Mouse (Mus musculus): ENCODE data around the gene Snrnp25. TPM values are rescaled to one million over a fixed set of nuclear protein-coding genes. Genes with fewer than 3 reads are reported as not detected.

Gene Snrnp25
- total and polyA plus RNA-seq, 3 experiments = 130 to 158 TPM; not detected in 1

DNA sequence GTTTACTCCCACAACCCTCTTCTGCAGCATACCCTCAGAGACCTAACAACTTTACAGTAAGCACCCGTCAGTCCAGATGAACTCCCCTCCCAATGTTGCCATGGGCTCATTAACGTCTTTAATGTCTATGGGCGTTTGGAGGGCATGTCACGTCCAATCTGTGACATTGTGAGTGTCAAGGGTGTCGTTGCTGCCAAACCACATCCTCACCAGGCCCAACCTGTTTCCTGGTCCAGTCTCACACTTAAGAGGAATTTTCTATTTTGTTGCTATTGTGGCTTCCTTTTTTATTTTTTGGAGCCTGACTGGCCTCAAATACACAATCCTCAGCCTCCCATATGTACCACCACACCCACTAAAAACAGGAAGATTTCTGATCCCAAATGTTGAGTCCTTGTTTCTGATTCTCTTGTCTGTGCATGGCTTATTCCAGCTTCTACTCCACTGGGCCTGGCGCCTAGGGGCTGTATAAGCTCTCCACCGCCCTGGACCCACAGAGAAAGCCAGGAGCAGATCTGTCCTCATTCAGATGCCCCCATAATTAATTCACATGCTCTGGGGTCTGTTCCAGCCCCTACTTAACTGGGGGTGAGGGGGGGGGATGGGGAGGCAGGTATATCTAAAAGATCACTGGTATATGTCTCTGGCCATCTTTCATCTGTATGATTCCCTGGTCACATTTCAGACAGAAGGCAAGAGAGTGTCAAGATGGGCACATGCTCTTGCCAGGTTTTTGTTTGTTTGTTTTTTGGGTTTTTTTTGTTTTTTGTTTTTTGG lies 48.2 kb upstream of the Snrnp25 start:
- H3K9me3 ChIP-seq (replicated peaks; ENCODE audit: insufficient read depth, low read length) = no peaks in the 10 kb centered on the region
- H3K27ac ChIP-seq (ENCODE audit: control insufficient read depth, low read depth, low read length) = no peak overlapping the region
- no peak for TF ChIP-seq CTCF (IDR thresholded peaks at IDR 0.05 in 2 of 3, conservative IDR thresholded peaks at IDR 0.05 in 1 of 3; ENCODE audit: control insufficient read depth in 1 of 3, insufficient read depth in 1 of 3, low read depth in 2 of 3, low read length in 3 of 3, poor library complexity in 1 of 3, severe bottlenecking in 1 of 3)
- TF ChIP-seq MAFK (IDR thresholded peaks at IDR 0.05; ENCODE audit: borderline replicate concordance, low read depth, low read length) = no peak
- no peak for TF ChIP-seq TAL1 (IDR thresholded peaks at IDR 0.05; ENCODE audit: low read length)
- no peak for TF ChIP-seq POLR2A (IDR thresholded peaks at IDR 0.05; ENCODE audit: control insufficient read depth in 1 of 2, insufficient read depth in 1 of 2, low read depth in 1 of 2, low read length in 2 of 2, poor library complexity in 1 of 2)
- TF ChIP-seq ZNF384 (IDR thresholded peaks at IDR 0.05; ENCODE audit: low read depth, low read length) = no peak
- TF ChIP-seq JUND (IDR thresholded peaks at IDR 0.05; ENCODE audit: low read depth, low read length) = no peak
- no peak for TF ChIP-seq MEF2A (IDR thresholded peaks at IDR 0.05; ENCODE audit: extremely low read depth, insufficient replicate concordance, low read depth, low read length, poor library complexity, severe bottlenecking)
- no peaks in the 10 kb centered on the region for H3K36me3 ChIP-seq (ENCODE audit: control insufficient read depth in 1 of 2, insufficient read depth in 2 of 2, low read length in 2 of 2)
- H3K4me3 ChIP-seq (ENCODE audit: control insufficient read depth in 1 of 2, insufficient read depth in 1 of 2, low read depth in 2 of 2, low read length in 2 of 2) = no peak overlapping the region
- no peaks in the 10 kb centered on the region for H3K79me2 ChIP-seq (ENCODE audit: control insufficient read depth, insufficient read depth, low read length, poor library complexity)
- no peaks in the 10 kb centered on the region for H3K4me1 ChIP-seq (ENCODE audit: control insufficient read depth in 1 of 2, insufficient read depth in 2 of 2, low read length in 2 of 2)
- no peak for DNase-seq (ENCODE audit: low read depth, low spot score)
- H3K9ac ChIP-seq (ENCODE audit: control insufficient read depth, low read depth, low read length, poor library complexity, severe bottlenecking) = no peak overlapping the region
- peaks cover 2 to 7% of the 10 kb centered on the region in 2 experiments for H3K27me3 ChIP-seq (ENCODE audit: control insufficient read depth in 1 of 2, insufficient read depth in 2 of 2, low read length in 2 of 2)

DNA sequence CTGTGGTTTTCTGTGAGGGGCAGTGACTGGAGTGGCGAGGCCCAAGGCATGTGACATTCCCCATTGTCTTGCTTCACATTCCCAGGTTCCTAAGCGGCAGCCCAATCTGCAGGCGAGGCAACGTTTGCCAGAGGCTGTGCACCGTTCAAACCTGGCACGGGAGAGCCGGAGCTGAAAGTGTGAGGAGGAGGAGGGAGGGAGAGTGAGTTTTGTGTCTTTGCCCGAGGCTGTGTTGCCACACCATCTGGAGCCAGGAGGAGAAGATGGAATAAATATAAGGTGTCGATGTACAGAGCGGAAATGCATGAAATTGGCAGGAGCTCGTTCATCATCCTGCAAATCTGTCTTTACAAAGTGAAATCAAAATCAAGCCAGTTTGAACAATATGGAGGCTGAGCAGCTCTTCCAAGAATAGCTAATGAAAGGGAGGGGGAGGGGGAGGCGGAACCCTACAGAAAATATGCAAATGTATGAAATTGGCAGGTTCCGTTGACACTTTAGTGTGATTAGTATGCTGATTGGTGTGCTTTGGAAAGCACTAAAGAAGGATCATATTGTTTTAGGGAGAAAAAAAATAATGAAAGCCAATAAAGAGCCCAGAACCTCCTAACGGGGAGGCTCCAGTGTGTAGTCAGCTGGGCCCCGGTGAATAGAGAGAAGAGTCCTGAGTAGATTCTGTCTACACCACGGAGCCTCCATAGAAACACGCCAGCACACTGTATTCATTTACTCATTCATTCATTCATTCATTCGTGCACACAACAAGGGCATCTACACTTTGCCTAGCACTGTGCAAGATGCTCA lies 47.2 kb upstream of the Snrnp25 start:
- no peaks in the 10 kb centered on the region for H3K9me3 ChIP-seq (replicated peaks; ENCODE audit: insufficient read depth, low read length)
- no peak overlapping the region for H3K27ac ChIP-seq (ENCODE audit: control insufficient read depth, low read depth, low read length)
- no peak overlapping the region for H3K9ac ChIP-seq (ENCODE audit: control insufficient read depth, low read depth, low read length, poor library complexity, severe bottlenecking)
- DNase-seq (ENCODE audit: low read depth, low spot score) = no peak
- no peak overlapping the region for H3K4me3 ChIP-seq (ENCODE audit: control insufficient read depth in 1 of 2, insufficient read depth in 1 of 2, low read depth in 2 of 2, low read length in 2 of 2)
- H3K79me2 ChIP-seq (ENCODE audit: control insufficient read depth, insufficient read depth, low read length, poor library complexity) = no peaks in the 10 kb centered on the region
- no peak for TF ChIP-seq ZMIZ1 (IDR thresholded peaks at IDR 0.05; ENCODE audit: low read depth, low read length)
- TF ChIP-seq EP300 (IDR thresholded peaks at IDR 0.05; ENCODE audit: low read depth in 1 of 2, low read length in 2 of 2) = no peak
- TF ChIP-seq KAT2A (conservative IDR thresholded peaks at IDR 0.05; ENCODE audit: low read depth, low read length) = no peak
- no peak for TF ChIP-seq ZC3H11A (IDR thresholded peaks at IDR 0.05; ENCODE audit: low read depth, low read length)
- TF ChIP-seq POLR2AphosphoS2 (IDR thresholded peaks at IDR 0.05; ENCODE audit: low read length) = no peak
- no peak for TF ChIP-seq NELFE (IDR thresholded peaks at IDR 0.05; ENCODE audit: low read depth, low read length)
- no peak for TF ChIP-seq POLR2A (IDR thresholded peaks at IDR 0.05; ENCODE audit: control insufficient read depth in 1 of 2, insufficient read depth in 1 of 2, low read depth in 1 of 2, low read length in 2 of 2, poor library complexity in 1 of 2)
- TF ChIP-seq GABPA (IDR thresholded peaks at IDR 0.05; ENCODE audit: low read depth, low read length) = no peak
- no peak for TF ChIP-seq RAD21 (IDR thresholded peaks at IDR 0.05; ENCODE audit: low read depth, low read length)
- TF ChIP-seq JUND (IDR thresholded peaks at IDR 0.05; ENCODE audit: low read depth, low read length) = no peak
- no peak for TF ChIP-seq TCF12 (IDR thresholded peaks at IDR 0.05; ENCODE audit: low read depth, low read length)
- no peak for TF ChIP-seq E2F4 (IDR thresholded peaks at IDR 0.05; ENCODE audit: borderline replicate concordance, low read depth, low read length)
- TF ChIP-seq GATA1 (IDR thresholded peaks at IDR 0.05; ENCODE audit: low read depth, low read length) = no peak
- no peak for TF ChIP-seq MAX (IDR thresholded peaks at IDR 0.05; ENCODE audit: low read length)
- TF ChIP-seq SIN3A (IDR thresholded peaks at IDR 0.05; ENCODE audit: low read length) = no peak
- TF ChIP-seq UBTF (IDR thresholded peaks at IDR 0.05; ENCODE audit: borderline replicate concordance, insufficient read depth, low read depth, low read length) = no peak
- TF ChIP-seq MYC (IDR thresholded peaks at IDR 0.05; ENCODE audit: low read depth, low read length) = no peak
- H3K36me3 ChIP-seq (ENCODE audit: control insufficient read depth in 1 of 2, insufficient read depth in 2 of 2, low read length in 2 of 2) = no peaks in the 10 kb centered on the region
- H3K4me1 ChIP-seq (ENCODE audit: control insufficient read depth in 1 of 2, insufficient read depth in 2 of 2, low read length in 2 of 2) = no peaks in the 10 kb centered on the region
- H3K27me3 ChIP-seq (ENCODE audit: control insufficient read depth in 1 of 2, insufficient read depth in 2 of 2, low read length in 2 of 2) = peaks cover 2 to 7% of the 10 kb centered on the region in 2 experiments
